Mouse (Mus musculus) intestine, postnatal 0 days (tissue): ENCODE data around the gene Myom1. TPM values are rescaled to one million over a fixed set of nuclear protein-coding genes. Genes with fewer than 3 reads are reported as not detected.
A peak's percentile ranks its signal among the peaks of the same experiment; 100 is the strongest.

Experiments
- ATAC-seq: fragments of 200-750 bp; cut with Nextera tagmentation; 2 replicates; pipeline ENCODE4 v1.8.0; 2017; ENCODE audit warnings: mild to moderate bottlenecking, moderate TSS enrichment, moderate library complexity
- H3K27ac ChIP-seq: fragments of 300-500 bp; sonication (generic); 2 replicates; pipeline ENCODE4 v1.5.1; 2014; ENCODE audit warnings: mild to moderate bottlenecking, low read depth, low read length, moderate library complexity
- H3K27me3 ChIP-seq: fragments of 300-500 bp; sonication (generic); replicated peaks from 2 replicates; pipeline ENCODE4 v1.6.1; 2014; ENCODE audit warnings: low read length, mixed read lengths; ENCODE audit not compliant: control insufficient read depth, insufficient read depth
- H3K36me3 ChIP-seq: fragments of 300-500 bp; sonication (generic); 2 replicates; pipeline ENCODE4 v1.6.1; 2014; ENCODE audit warnings: mild to moderate bottlenecking, moderate library complexity; ENCODE audit not compliant: control insufficient read depth, insufficient read depth
- H3K4me1 ChIP-seq: fragments of 300-500 bp; sonication (generic); replicated peaks from 2 replicates; pipeline ENCODE4 v1.6.1; 2014; ENCODE audit warnings: antibody characterized with exemption, low read length, mixed read lengths; ENCODE audit not compliant: control insufficient read depth, insufficient read depth
- H3K4me2 ChIP-seq: fragments of 300-500 bp; sonication (generic); replicated peaks from 2 replicates; pipeline ENCODE4 v1.6.1; 2014; ENCODE audit warnings: low read depth, mild to moderate bottlenecking, moderate library complexity
- H3K4me3 ChIP-seq: fragments of 300-500 bp; sonication (generic); 2 replicates; pipeline ENCODE4 v1.5.1; 2014; ENCODE audit warnings: low read depth, low read length
- H3K9ac ChIP-seq: fragments of 300-500 bp; sonication (generic); 2 replicates; pipeline ENCODE4 v1.6.1; 2014; ENCODE audit warnings: mild to moderate bottlenecking, low read depth, low read length
- H3K9me3 ChIP-seq: fragments of 300-500 bp; sonication (generic); 2 replicates; pipeline ENCODE4 v1.6.1; 2016; ENCODE audit warnings: mixed run types; ENCODE audit not compliant: control insufficient read depth
- CTCF ChIP-seq: sonication (generic); IDR thresholded peaks from 2 replicates; pipeline ENCODE4 v1.5.1; 2016; ENCODE audit warnings: low read depth, mild to moderate bottlenecking, control low read depth, antibody characterized with exemption, moderate library complexity
- WGBS: fragments of 180-500 bp; shearing (Covaris S2); extraction: QIAGEN DNeasy Blood & Tissue Kit; methylation state at CpG from one replicate; pipeline ENCODE4 v1.1.7; 2014; 5-methylcytosine and 5-hydroxymethylcytosine counted together
- polyA plus RNA-seq: library from polyadenylated mRNA; unstranded; fragments of >200 nt; fragmentation: Nextera tagmentation; extraction: Ambion mirVana; gene quantifications from 2 replicates; pipeline ENCODE4 v1.2.1, GENCODE M21; 2015

Myom1 gene
- polyA plus RNA-seq, 1 experiment from 2014 or later, result 8.9 TPM

- TF ChIP-seq CTCF, result no peak
- H3K27me3 ChIP-seq, result no peaks in the 10 kb centered on the region
- ATAC-seq, result peak; percentile 80
- peak overlapping the region; percentile 79 for H3K9ac ChIP-seq
- no peaks in the 10 kb centered on the region for H3K9me3 ChIP-seq
- under 1% methylated on average over 66 of the region's 70 CpGs for WGBS
- H3K4me2 ChIP-seq, result peak overlapping the region; percentile 77
- peak overlapping the region; percentile 97 for H3K27ac ChIP-seq
- H3K4me1 ChIP-seq, result peaks cover 8% of the 10 kb centered on the region; the same call in 1 of the 2 replicates
- peak overlapping the region; percentile 92 for H3K4me3 ChIP-seq
- H3K36me3 ChIP-seq, result peaks cover 25% of the 10 kb centered on the region
Measured at GRCm38 (mm10) chr17:70990403-70991303, 11.8 kb upstream of the Myom1 start.

- Histone ChIP-seq H3K27ac (peak overlapping the region; percentile 97), H3K27me3 (no peaks in the 10 kb centered on the region), H3K4me2 (no peak overlapping the region), H3K9me3 (no peaks in the 10 kb centered on the region), H3K4me3 (peak overlapping the region; percentile 92; the same call in 1 of the 2 replicates), H3K4me1 (peaks cover 3% of the 10 kb centered on the region; the same call in 1 of the 2 replicates), H3K9ac (no peak overlapping the region), H3K36me3 (peaks cover 28% of the 10 kb centered on the region)
- WGBS, result 80% methylated on average over 16 of the region's 16 CpGs
- TF ChIP-seq CTCF, result peak; percentile 57
- ATAC-seq, result no peak
Measured at GRCm38 (mm10) chr17:70991706-70992625, 10.5 kb upstream of the Myom1 start.

GRCm38 (mm10) chr17:70992662-70993061 is 9.8 kb upstream of the Myom1 start:
- no peak for TF ChIP-seq CTCF
- no peaks in the 10 kb centered on the region for H3K9me3 ChIP-seq
- peaks cover 28% of the 10 kb centered on the region for H3K36me3 ChIP-seq
- peaks cover 3% of the 10 kb centered on the region; the same call in 1 of the 2 replicates for H3K4me1 ChIP-seq
- no peak overlapping the region for H3K9ac ChIP-seq
- H3K27me3 ChIP-seq, result no peaks in the 10 kb centered on the region
- no peak for ATAC-seq
- H3K4me2 ChIP-seq, result no peak overlapping the region
- peak overlapping the region; percentile 11 for H3K27ac ChIP-seq
- H3K4me3 ChIP-seq, result no peak overlapping the region
- WGBS, result 68% methylated on average over 9 of the region's 9 CpGs

- Histone ChIP-seq H3K4me1 (peaks cover 3% of the 10 kb centered on the region; the same call in 1 of the 2 replicates), H3K9ac (no peak overlapping the region), H3K4me2 (no peak overlapping the region), H3K4me3 (no peak overlapping the region), H3K36me3 (peaks cover 28% of the 10 kb centered on the region), H3K27ac (0 out of 2 replicates have a peak overlapping the region, but pooled peaks have one; percentile 55), H3K27me3 (no peaks in the 10 kb centered on the region), H3K9me3 (no peaks in the 10 kb centered on the region)
- TF ChIP-seq CTCF, result no peak
- no peak for ATAC-seq
- 10% methylated on average over 3 of the region's 3 CpGs for WGBS
Measured at GRCm38 (mm10) chr17:70993385-70993807, 9.0 kb upstream of the Myom1 start.

- H3K4me1 ChIP-seq, result no peaks in the 10 kb centered on the region
Measured at GRCm38 (mm10) chr17:70994671-70995070, 7.8 kb upstream of the Myom1 start.

GRCm38 (mm10) chr17:70995551-70995950 is 6.9 kb upstream of the Myom1 start:
- Histone ChIP-seq H3K9me3 (no peaks in the 10 kb centered on the region), H3K4me2 (no peak overlapping the region), H3K27ac (no peak overlapping the region), H3K4me3 (no peak overlapping the region), H3K36me3 (peaks cover 28% of the 10 kb centered on the region), H3K9ac (no peak overlapping the region), H3K4me1 (no peaks in the 10 kb centered on the region), H3K27me3 (no peaks in the 10 kb centered on the region)
- ATAC-seq, result no peak
- TF ChIP-seq CTCF, result no peak
- WGBS, result 82% methylated on average over 6 of the region's 6 CpGs

More at GRCm38 (mm10) chr17:70994671-70995070, 7.8 kb upstream of the Myom1 start:
- no peak overlapping the region for H3K4me3 ChIP-seq
- no peak for ATAC-seq
- WGBS, result 72% methylated on average over 6 of the region's 6 CpGs
- H3K4me2 ChIP-seq, result no peak overlapping the region
- H3K27ac ChIP-seq, result no peak overlapping the region
- no peak for TF ChIP-seq CTCF
- no peak overlapping the region for H3K9ac ChIP-seq
- no peaks in the 10 kb centered on the region for H3K9me3 ChIP-seq
- peaks cover 28% of the 10 kb centered on the region for H3K36me3 ChIP-seq
- H3K27me3 ChIP-seq, result no peaks in the 10 kb centered on the region
